Mouse (Mus musculus) CD4-positive, CD25-positive, alpha-beta regulatory T cell, adult 2 months (primary cell): ENCODE measurements around the gene Rmnd5a.

Experiments
- DNase-seq: peaks from one replicate; pipeline ENCODE4 v3.0.0-alpha.2; 2012; ENCODE audit warnings: low read depth, low spot score

The Rmnd5a gene

GRCm38 (mm10) chr6:71442130-71442529, 1.7 kb upstream of the Rmnd5a start:
- no peak for DNase-seq

- DNase-seq: no peak
Observed at GRCm38 (mm10) chr6:71441251-71441580, 779 bp upstream of the Rmnd5a start.

GRCm38 (mm10) chr6:71440217-71440491, 283 bp downstream of the Rmnd5a start:
- DNase-seq: no peak

DNA sequence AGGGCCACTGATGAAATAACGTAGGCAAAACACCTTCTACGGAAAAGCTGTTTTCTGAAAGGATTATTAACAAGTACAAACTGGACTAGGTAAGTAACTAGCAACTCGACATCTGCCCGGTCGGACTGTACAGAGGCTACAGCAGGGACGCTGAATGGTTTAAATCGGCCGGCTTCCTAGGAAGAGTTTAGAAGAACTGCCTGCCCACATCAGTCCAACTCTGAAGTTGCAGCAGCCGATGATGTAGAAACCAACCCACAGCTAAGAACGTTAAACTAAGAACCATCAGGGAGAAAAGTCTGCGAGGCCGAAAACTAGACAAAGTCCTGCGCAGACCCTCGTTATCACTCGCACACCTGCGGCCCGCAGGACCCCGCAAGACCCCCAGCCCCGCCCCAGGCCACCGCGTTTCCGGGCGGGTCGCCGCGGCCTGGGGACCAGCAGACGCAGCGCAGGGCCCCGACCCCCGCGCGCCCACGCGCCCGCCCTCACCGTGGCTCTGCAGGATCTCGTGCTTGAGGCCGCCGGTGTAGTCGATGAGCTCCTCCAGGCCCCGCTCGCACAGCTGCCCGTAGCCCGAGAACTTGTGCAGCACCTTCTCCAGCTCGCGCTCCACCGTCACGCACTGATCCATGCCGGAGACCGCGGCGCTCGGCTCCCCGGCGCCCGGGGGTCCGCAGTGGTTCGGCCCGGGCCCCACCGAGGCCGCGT, 776 bp downstream of the Rmnd5a start:
- DNase-seq: no peak

DNA sequence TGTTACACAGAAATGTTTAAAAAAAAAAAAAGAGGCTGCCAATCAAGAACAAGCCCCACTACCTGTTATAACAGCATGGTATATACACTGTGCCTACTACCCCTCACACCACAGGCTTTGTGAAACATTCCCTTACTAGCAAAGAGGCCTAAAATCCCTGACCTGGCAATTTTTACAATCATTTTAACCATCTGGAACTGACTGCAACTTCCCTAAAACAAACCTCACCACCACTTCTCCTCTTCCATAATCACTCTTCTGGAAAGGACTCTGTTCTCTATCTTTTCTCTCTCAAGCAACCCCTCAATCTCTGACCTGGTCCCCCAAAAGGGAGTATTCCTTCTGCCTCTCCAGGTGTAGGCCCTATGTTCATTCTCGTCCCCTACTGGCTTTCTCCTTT, 2.4 kb downstream of the Rmnd5a start:
- DNase-seq: no peak

DNA sequence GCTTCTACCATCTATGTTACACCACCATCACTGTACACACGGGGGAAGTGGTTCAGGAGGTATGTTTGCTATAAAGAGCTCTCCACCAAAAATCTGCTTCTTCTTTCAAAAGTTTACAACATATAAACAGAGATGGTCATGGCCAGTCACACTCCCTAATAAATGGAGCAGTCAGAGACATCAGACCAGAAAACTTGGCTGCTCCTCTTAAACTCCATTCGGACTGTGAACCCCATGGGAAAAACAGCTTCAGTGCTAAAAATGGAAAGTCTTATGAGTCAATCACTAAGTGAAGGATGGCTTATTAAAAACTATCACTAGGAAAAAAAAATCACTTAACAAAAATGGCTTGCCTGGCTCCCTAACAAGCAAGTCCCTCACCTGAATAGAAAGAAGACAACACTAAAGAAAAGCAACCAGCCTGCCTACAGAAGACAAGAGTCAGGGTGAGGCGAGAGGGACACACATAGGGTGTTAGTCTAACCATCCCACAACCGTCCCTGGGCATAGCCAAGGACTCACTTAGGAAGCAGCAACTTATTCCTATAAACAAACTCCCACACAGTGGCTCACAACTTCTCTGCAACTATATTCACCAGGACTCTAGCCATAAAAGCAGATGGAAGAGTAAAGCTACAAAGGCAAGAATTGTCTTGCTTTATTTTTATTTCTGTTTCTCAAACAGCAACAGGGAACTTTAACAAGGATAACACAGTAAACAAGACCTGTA, 12.3 kb downstream of the Rmnd5a start:
- DNase-seq: no peak

DNA sequence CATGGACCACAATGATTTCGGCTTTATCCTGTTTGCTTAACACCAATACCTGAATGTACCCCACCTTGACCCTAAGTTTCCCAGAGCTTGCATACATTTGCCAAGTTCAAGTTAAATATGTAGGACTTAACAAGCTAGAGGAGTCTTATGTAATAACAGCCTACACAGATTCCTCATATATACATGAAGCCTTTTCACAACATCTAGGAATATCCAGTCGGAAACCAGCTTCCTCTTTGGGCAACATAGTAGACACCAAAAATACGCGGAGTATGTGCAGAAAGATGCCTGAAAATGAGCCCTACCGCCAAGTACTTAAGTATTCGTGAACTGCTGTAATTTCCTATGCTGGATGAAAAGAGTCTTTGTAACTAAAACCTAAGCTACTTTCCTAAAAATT, 14.8 kb downstream of the Rmnd5a start:
- no peak for DNase-seq

GRCm38 (mm10) chr6:71423116-71423515, 17.3 kb downstream of the Rmnd5a start:
- peak; percentile 57 for DNase-seq

GRCm38 (mm10) chr6:71422162-71422561, 18.3 kb downstream of the Rmnd5a start:
- DNase-seq: no peak

- DNase-seq: no peak
Observed at GRCm38 (mm10) chr6:71420848-71421247, 19.6 kb downstream of the Rmnd5a start.

GRCm38 (mm10) chr6:71418874-71419273, 21.6 kb downstream of the Rmnd5a start:
- DNase-seq: no peak

- no peak for DNase-seq
Observed at GRCm38 (mm10) chr6:71415446-71415845, 25.0 kb downstream of the Rmnd5a start.

DNA sequence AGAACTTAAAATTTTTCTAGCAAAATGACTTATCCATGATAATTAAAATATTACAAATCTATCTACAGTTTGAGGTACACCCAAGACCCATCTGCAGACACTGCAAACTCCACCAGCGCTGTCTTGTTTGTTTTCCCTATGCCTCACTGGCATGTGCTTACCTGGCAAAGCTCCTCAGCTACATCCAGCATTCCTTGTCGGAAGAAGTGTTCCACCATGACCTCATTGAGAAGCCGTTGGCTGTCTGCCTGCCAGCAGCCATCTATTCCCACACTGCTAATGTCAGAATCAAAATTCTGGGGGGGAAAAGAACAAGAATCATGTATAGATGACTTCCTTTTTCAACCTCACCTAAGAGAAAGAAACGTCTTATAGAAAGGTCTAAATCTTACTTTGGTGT, 25.8 kb downstream of the Rmnd5a start:
- no peak for DNase-seq

GRCm38 (mm10) chr6:71398829-71399609, 41.4 kb downstream of the Rmnd5a start:
- peak; percentile 69 for DNase-seq

- no peak for DNase-seq
Observed at GRCm38 (mm10) chr6:71396761-71397160, 43.7 kb downstream of the Rmnd5a start.

GRCm38 (mm10) chr6:71396016-71396415, 44.4 kb downstream of the Rmnd5a start:
- DNase-seq: no peak

DNA sequence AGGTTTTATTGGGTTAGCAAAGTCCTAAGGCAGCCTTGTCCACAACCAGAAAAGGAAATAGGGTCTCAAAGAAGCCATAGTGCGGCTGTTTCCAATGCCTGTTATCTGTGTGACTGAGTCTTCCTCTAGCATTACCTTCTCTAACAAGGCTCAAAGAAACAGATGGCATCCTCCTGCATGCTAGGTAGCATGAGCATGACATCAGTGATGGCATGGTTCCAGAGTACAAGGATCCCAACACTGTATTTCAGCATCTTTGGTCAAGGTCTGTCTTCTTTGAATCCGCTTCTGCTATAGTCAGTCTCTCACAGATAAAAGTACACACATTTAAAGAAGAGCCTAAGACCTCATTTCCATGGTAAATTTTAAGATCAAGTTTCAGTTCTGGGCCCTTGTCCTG, 49.9 kb downstream of the Rmnd5a start:
- DNase-seq: no peak

DNA sequence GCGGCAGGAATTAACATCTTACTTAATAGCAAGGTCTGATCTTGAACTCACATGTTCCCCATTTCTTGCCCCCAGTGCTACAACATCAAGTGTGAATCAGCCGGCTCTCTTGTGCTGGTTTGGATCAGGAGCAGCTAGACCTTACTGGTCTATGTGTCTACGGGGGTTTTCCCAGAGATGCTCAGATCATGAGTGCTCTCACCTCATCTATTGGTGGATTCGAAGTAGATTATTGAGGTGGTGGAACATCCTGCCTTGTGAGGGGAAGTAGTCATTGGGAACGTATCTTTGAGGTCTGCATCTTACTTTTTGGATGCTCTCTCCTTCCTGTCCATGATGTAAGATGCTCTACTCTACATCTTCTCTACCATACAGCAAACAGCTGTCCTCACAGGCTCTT, 58.8 kb downstream of the Rmnd5a start:
- DNase-seq: no peak

DNA sequence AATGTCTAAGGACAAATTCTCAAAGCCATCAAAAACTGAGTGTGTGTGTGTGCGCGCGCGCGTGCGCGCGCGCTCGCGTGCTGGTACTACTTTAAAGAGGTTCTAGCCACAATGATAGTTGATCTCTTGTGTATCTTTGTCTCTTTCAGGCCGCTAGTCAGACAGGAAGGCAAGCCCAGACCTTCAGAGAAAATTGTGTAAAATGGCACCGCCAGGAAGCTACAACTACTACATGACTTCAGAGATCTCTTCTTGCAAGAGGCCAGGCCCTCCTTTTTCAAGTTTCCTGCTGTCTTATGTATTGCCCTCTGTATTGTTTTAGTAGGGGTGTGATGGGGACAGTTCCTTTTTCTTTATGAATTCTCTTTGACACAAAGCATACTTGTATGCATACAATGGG, 63.7 kb downstream of the Rmnd5a start:
- DNase-seq: peak; percentile 18

- DNase-seq: no peak
Observed at GRCm38 (mm10) chr6:71374921-71375320, 65.5 kb downstream of the Rmnd5a start.

DNA sequence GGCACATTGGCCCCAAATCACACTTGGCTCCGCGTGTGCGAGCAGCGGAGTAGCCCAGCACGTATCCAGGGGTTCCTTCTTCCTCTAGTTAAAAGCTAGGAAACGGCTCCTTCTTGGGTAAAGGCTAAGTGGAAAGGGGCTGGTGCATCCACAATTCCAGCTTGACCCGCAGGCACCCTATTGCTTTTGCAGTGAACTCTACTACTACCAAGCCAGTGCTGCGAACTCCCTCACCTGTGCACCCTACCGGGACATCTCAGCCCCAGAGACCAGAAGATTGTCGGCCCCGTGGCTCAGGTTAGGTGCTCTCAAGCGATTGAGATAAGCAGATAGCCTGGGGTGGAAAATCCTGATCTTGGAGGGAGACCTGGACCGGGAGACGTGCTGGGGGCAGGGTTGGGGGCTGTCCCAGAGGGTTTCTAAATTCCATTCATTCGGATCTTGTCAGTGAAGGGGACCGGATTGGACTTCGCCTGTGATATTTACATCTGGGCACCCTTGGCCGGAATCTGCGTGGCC, 66.1 kb downstream of the Rmnd5a start:
- DNase-seq: no peak

DNA sequence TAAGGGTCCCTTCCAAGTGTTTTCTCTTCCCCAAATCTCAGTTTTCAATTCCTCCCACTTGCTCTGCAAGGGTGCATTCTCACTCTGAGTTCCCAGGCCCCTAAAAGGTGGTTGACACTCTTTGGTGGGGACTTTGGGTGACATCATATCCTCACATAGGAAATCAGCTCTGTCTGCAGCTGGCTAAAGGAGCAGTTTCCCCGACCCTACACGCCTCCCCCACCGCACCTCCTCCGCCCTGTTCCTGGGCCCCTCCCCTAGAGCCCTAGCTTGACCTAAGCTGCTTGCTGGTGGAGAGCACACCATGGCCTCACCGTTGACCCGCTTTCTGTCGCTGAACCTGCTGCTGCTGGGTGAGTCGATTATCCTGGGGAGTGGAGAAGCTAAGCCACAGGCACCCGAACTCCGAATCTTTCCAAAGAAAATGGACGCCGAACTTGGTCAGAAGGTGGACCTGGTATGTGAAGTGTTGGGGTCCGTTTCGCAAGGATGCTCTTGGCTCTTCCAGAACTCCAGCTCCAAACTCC, 67.1 kb downstream of the Rmnd5a start, which contains the start of gene Cd8a:
Cd8a (plus strand) TSS at position 179 of the 527 bp plus-strand sequence.
- no peak for DNase-seq
